Mouse (Mus musculus) spleen, adult 2 months (tissue): ENCODE results near the gene Hid1. TPM values are rescaled to one million over a fixed set of nuclear protein-coding genes. Genes with fewer than 3 reads are reported as not detected.

Experiments used
- DNase-seq, 2 experiments: peaks; one replicate each; pipeline versions ENCODE4 v3.0.0 to v3.0.0-alpha.2; 2012 to 2021; ENCODE audit warnings: low spot score in 2 of 2, low read depth in 1 of 2
- H3K27ac ChIP-seq: fragments of 200-500 bp; 2 replicates; pipeline ENCODE4 v1.5.1; 2012; ENCODE audit warnings: low read length, inconsistent platforms; ENCODE audit not compliant: insufficient read depth
- H3K27me3 ChIP-seq: fragments of 200-500 bp; 2 replicates; pipeline ENCODE4 v1.6.1; 2012; ENCODE audit warnings: mild to moderate bottlenecking, moderate library complexity, low read length, inconsistent platforms; ENCODE audit not compliant: control insufficient read depth, insufficient read depth
- H3K36me3 ChIP-seq: fragments of 200-500 bp; 2 replicates; pipeline ENCODE4 v1.6.1; 2012; ENCODE audit warnings: mild to moderate bottlenecking, low read length, inconsistent platforms; ENCODE audit not compliant: control insufficient read depth, insufficient read depth
- H3K4me1 ChIP-seq: fragments of 200-500 bp; 2 replicates; pipeline ENCODE4 v1.6.1; 2011; ENCODE audit warnings: inconsistent platforms; ENCODE audit not compliant: control insufficient read depth, insufficient read depth, insufficient read length
- H3K4me3 ChIP-seq: fragments of 200-500 bp; 2 replicates; pipeline ENCODE4 v1.5.1; 2011; ENCODE audit warnings: mild to moderate bottlenecking, inconsistent platforms; ENCODE audit not compliant: insufficient read depth, insufficient read length; ENCODE audit errors: extremely low read depth
- CTCF ChIP-seq: fragments of 200-500 bp; IDR thresholded peaks from 2 replicates; pipeline ENCODE4 v1.5.1; 2011; ENCODE audit warnings: mild to moderate bottlenecking, inconsistent platforms; ENCODE audit not compliant: insufficient read depth, insufficient read length, insufficient replicate concordance; ENCODE audit errors: extremely low read depth
- POLR2A ChIP-seq: fragments of 200-500 bp; IDR thresholded peaks from 2 replicates; pipeline ENCODE4 v1.6.1; 2011; ENCODE audit warnings: low read depth, low read length, inconsistent platforms
- WGBS: fragments of 180-500 bp; shearing (Covaris S2); methylation state at CpG from one replicate; pipeline ENCODE4 v1.1.7; 2018; 5-methylcytosine and 5-hydroxymethylcytosine counted together
- polyA plus RNA-seq: library from polyadenylated mRNA; depleted of rRNA; stranded (reverse); fragments of >200 nt; gene quantifications from 2 replicates; pipeline ENCODE4 v1.2.3, GENCODE M21; 2012

Hid1 gene
- polyA plus RNA-seq, 1 experiment, result 17.9 TPM

DNA sequence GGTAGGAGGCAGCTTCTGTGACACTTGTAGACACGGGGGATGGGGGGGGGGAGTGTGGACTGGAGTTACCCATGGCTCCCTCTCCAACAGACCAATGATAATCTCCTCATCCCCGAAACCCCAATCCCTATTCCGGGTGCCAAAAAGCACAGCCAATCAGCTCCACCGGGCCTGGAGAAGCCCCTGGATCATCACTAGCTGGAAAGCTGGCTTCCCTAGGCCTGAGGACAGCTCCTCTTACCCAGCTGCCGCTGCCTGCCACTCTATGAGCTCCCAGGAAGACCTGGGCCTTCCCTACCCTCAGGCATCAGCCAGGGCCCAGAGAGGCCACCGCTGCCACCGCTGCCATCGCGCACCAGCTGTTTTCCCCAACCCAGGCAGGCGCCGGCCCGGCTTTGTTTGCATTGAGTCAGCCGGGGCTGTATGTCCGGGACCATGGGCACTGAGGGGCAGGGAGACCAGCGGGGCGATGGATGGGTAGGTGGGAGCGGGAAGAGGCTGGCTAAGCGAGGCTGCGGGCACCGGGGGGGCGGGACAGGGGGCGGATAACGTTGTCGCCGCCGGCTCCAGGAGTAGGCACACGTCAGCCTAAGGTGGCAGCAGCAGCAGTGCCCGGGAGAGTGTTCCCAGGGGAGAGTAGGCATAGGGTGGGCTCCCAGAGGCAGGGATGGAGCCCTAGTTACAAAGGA is 706 bp downstream of the Hid1 start:
- Histone ChIP-seq H3K4me3 (peak overlapping the region; percentile 62; the same call in 1 of the 2 replicates), H3K36me3 (no peaks in the 10 kb centered on the region), H3K27ac (no peak overlapping the region; the same call in 1 of the 2 replicates), H3K27me3 (peaks cover 8% of the 10 kb centered on the region; the same call in 1 of the 2 replicates), H3K4me1 (peaks cover 10% of the 10 kb centered on the region; the same call in 1 of the 2 replicates)
- 7% methylated on average over 28 of the region's 28 CpGs for WGBS
- TF ChIP-seq CTCF (no peak), POLR2A (no peak)
- DNase-seq, result no peak

DNA sequence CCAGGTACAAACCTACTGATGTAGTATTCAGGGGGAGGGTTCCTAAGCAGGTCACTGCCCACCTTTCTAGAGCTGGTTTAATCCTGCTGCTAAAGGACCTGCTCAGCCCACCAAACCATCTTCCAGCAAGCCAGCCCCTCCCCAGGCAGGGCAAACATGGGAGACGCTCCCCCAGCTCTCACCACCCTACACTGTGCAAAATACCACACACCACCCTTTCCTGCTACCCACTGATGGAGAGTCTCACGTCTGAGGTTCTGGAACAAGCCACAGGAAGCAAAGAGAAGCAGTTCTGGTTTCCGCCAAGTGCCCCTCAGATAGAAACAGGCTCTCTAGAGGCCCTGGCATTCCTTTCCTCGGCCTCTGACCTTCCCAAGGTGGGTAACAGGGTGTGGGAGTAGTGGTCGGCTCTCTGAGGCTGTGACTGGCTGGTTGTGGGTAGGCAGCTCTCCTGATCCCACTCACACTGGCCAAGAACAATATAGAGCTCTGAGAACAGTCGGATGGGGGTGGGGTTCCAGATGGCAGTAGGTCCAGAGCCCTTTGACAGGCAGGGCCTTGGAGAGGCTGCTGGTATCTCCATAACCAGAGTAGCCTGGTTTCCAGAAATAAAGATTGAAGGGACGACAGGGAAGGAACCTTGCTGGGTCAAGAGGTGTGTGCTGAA is 1.4 kb downstream of the Hid1 start:
- H3K36me3 ChIP-seq, result no peaks in the 10 kb centered on the region
- WGBS, result 20% methylated on average over 7 of the region's 7 CpGs
- H3K27me3 ChIP-seq, result peaks cover 8% of the 10 kb centered on the region; the same call in 1 of the 2 replicates
- peak overlapping the region; percentile 12; the same call in 1 of the 2 replicates for H3K27ac ChIP-seq
- DNase-seq, result no peak
- H3K4me3 ChIP-seq, result peak overlapping the region; percentile 62; the same call in 1 of the 2 replicates
- no peak for TF ChIP-seq CTCF
- no peak for TF ChIP-seq POLR2A
- peaks cover 10% of the 10 kb centered on the region; the same call in 1 of the 2 replicates for H3K4me1 ChIP-seq

DNA sequence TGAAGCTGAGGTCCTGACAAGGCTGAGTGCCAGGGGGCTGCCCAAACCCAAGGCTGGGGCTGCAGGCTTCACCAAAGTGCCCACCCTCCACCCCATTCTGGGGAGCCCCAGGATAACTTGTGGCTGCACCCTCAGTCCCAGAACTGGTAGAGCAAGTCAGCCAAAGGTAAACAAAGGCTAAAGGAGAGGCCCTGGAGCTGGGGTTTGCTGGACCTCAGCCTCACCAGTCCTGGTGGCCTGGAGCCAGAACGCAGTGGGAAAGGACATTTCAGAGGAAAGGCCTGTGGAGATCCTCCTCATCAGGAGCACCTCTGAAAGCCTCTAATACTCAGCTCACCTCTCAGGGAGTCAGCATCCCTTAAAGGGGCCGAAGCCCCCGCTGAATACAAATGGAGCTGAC is 3.4 kb downstream of the Hid1 start:
- TF ChIP-seq CTCF (no peak), POLR2A (no peak)
- H3K27ac ChIP-seq, result no peak overlapping the region
- no peak overlapping the region for H3K4me3 ChIP-seq
- WGBS, result 98% methylated on average over 3 of the region's 3 CpGs
- peaks cover 10% of the 10 kb centered on the region; the same call in 1 of the 2 replicates for H3K4me1 ChIP-seq
- H3K36me3 ChIP-seq, result no peaks in the 10 kb centered on the region
- no peak for DNase-seq
- peaks cover 8% of the 10 kb centered on the region; the same call in 1 of the 2 replicates for H3K27me3 ChIP-seq

DNA sequence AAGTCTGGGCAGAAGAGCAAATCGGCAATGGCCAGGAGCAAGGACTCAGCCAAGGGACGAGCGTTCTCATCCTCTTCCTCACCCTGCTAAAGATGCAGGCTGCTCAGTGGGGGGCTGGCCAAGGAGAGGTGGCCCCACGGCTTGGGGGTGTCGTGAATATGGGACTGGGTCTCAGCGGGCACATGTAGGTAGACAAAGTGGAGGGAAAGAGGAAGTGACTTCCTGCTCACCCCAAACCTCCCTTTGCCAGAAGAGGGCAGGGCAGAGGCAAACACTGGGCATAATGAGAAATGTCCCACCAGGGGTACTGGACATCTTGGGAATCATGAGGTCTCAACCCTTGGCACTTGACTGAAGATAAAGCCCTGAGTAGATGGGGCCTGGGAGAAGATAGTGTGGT is 7.8 kb downstream of the Hid1 start:
- no peaks in the 10 kb centered on the region for H3K4me1 ChIP-seq
- H3K36me3 ChIP-seq, result no peaks in the 10 kb centered on the region
- WGBS, result 47% methylated on average over 6 of the region's 6 CpGs
- no peak overlapping the region for H3K4me3 ChIP-seq
- no peak overlapping the region for H3K27ac ChIP-seq
- DNase-seq, result no peak
- H3K27me3 ChIP-seq, result no peaks in the 10 kb centered on the region
- TF ChIP-seq POLR2A (no peak), CTCF (0 out of 2 replicates have a peak, but pooled peaks have one; percentile 10)

DNA sequence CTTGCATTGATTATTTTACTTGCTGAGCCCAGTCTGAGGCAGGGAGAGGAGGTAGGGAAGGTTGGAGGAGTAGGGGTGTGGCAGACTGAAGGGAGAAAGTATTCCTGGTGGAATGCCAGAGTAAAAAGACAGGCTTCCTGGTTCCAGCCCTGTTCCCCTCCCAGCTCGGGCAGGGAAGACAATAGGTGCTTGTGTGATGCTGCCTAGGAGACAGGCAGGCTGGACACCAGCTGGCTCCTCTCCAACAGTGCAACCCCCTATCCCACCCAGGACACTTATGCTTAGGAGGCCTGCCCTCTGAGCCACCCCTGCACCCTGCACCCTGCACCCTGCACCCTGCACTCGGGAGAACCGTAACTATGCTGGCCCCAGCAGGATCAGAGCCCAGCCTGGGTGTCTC is 8.3 kb downstream of the Hid1 start:
- no peaks in the 10 kb centered on the region for H3K36me3 ChIP-seq
- 68% methylated on average over 3 of the region's 3 CpGs for WGBS
- TF ChIP-seq CTCF (no peak), POLR2A (no peak)
- H3K4me1 ChIP-seq, result no peaks in the 10 kb centered on the region
- DNase-seq, result no peak
- no peak overlapping the region for H3K4me3 ChIP-seq
- no peak overlapping the region for H3K27ac ChIP-seq
- no peaks in the 10 kb centered on the region for H3K27me3 ChIP-seq

DNA sequence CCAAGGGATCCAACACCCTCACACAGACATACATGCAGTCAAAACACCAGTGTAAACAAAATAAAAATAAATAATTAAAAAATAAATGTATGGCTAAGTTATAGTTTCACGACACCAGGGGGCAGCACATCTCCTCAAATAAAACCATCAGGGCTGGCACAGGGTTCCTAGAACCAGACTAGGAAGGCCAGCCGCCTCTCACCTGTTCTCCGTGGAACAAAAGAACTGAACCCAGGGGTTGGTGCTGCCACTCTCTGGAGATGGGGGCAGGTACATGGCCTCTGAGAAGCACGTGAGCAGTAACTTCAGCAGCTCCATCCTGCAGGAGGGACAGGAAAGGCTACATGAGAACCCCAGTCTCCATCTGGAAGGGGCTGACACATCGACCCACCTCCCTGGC is 9.1 kb downstream of the Hid1 start:
- H3K27me3 ChIP-seq, result no peaks in the 10 kb centered on the region

GRCm38 (mm10) chr11:115354183-115354582 is 13.4 kb downstream of the Hid1 start:
- Histone ChIP-seq H3K27ac (no peak overlapping the region), H3K36me3 (no peaks in the 10 kb centered on the region)
- 14% methylated on average over 8 of the region's 8 CpGs for WGBS

More for the DNA sequence above, 9.1 kb downstream of the Hid1 start:
- WGBS, result 16% methylated on average over 5 of the region's 5 CpGs
- Histone ChIP-seq H3K27ac (no peak overlapping the region), H3K36me3 (no peaks in the 10 kb centered on the region), H3K4me1 (no peaks in the 10 kb centered on the region), H3K4me3 (no peak overlapping the region)
- TF ChIP-seq CTCF, result no peak
- no peak for TF ChIP-seq POLR2A
- peak; percentile 53 to 57 for DNase-seq

More at GRCm38 (mm10) chr11:115354183-115354582, 13.4 kb downstream of the Hid1 start:
- H3K4me3 ChIP-seq, result no peak overlapping the region
- TF ChIP-seq CTCF, result peak; percentile 90; the same call in 1 of the 2 replicates
- no peak for TF ChIP-seq POLR2A
- H3K27me3 ChIP-seq, result no peaks in the 10 kb centered on the region
- peak; percentile 33 to 54 for DNase-seq
- no peaks in the 10 kb centered on the region for H3K4me1 ChIP-seq
